ENCODE assay signal across 8 mouse cellular contexts in the genomic region with DNA sequence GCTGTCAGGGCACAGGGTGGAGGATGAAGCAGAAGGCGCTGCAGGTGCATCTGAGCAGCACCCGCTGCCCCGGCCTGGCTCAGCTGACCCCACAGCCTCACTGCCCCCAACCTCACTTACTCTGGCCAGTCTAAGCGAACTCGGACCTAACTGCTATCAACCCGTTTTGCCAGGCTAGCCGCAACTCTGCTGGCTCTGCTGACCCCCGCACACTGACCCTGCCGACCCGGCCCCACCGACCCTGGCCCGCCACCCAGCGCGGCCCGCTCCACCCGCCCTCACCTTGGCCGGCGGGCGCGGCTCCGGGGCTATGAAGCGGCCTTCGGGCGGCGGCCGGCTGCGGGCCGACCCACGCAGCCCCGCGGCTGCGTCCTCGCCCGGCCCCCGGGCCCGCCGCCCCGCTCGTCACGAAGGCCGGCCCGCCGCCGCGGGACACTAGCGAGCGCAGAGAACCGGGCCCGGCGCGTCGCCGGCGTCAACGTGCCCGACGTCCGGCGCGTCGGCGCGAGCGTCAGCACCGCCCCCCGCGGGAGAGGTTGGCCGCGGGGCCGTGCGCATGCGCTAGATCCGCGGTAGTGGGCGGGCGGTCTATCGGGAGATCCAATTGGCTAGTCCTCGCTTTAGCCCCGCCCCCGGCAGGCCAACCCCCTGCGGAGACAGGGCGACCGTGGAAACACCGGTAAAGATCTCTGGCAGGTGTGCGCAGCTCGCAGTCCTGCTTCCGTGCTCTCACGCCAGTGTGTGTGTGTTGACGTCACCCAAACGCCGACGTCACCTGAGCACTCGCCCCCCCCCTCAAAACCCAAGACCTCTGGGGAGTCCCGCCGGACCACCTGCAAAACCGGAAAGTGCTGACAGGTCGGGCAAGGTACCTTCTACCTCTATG. TPM values are rescaled to one million over a fixed set of nuclear protein-coding genes. Genes with fewer than 3 reads are reported as not detected.
A peak's percentile ranks its signal among the peaks of the same experiment; 100 is the strongest.
DNase-seq lines count a peak whose midpoint lies in the region; ATAC-seq and TF ChIP-seq lines count a peak whose summit lies in the region.

Gene Ppfia1, minus strand, starts transcription at position 493 of the 886 bp plus-strand sequence.

- H3K4me2 ChIP-seq in hindbrain, embryonic 13.5 days = peak within 1 kb of the TSS; percentile 85

- no peaks in the 10 kb centered on the region for H3K9me3 ChIP-seq in hindbrain, embryonic 13.5 days

- under 1% methylated on average over 88 of the region's 97 CpGs for WGBS in hindbrain, embryonic 13.5 days

- H3K4me3 ChIP-seq in hindbrain, embryonic 13.5 days = peak within 1 kb of the TSS; percentile 94

- ATAC-seq in Patski = peak; percentile 79
- peak; percentile 95 for ATAC-seq in hindbrain, embryonic 13.5 days (ENCODE audit: low FRiP score)

- H3K4me1 ChIP-seq in hindbrain, embryonic 13.5 days (replicated peaks) = peaks cover 35% of the 10 kb centered on the region

- H3K27ac ChIP-seq in hindbrain, embryonic 13.5 days = peak within 1 kb of the TSS; percentile 82

- no peak for TF ChIP-seq CTCF in Patski (IDR thresholded peaks at IDR 0.05)

- POLR2A ChIA-PET in Patski (lab: Charles Lee) = interaction anchor here (0.7 to 1.4 kb wide), 3 partner anchors 13 to 20 kb away, joined by 8 to 11 read pairs (median 9); no protein-coding TSS in a partner anchor

- peak; percentile 69 for DNase-seq in Patski (ENCODE audit: low read depth, low spot score)
- DNase-seq in cerebellum, postnatal 14 days = peak; percentile 100
- DNase-seq in frontal cortex, postnatal 14 days (ENCODE audit: low spot score in 2 of 2) = peak; percentile 95 to 98
- peak; percentile 96 to 97 for DNase-seq in layer of hippocampus, postnatal 25 days (ENCODE audit: extremely low spot score in 1 of 2, low spot score in 1 of 2)
- peak; percentile 97 for DNase-seq in lung, postnatal 25 days (ENCODE audit: low spot score)
- peak; percentile 98 for DNase-seq in retina, embryonic 14.5 days (ENCODE audit: low spot score)
- DNase-seq in thymus, postnatal 4 days = peak; percentile 100

- no peaks in the 10 kb centered on the region for H3K27me3 ChIP-seq in Patski
- peaks cover 17% of the 10 kb centered on the region for H3K27me3 ChIP-seq in hindbrain, embryonic 13.5 days

- peaks cover 28% of the 10 kb centered on the region for H3K36me3 ChIP-seq in hindbrain, embryonic 13.5 days

- in situ Hi-C loops in Patski (cut with MboI; ENCODE audit: low pct_unique_long_range_greater_than_20kb) = no loop called here

- CTCF ChIA-PET in Patski (lab: Charles Lee) = interaction anchor here (1.4 to 2.0 kb wide), 3 partner anchors 10 to 16 kb away, joined by 3 to 6 read pairs (median 6); no protein-coding TSS in a partner anchor

- peak within 1 kb of the TSS; percentile 97 for H3K9ac ChIP-seq in hindbrain, embryonic 13.5 days

RNA-seq across cellular contexts. Expression of gene Ppfia1, which starts in this region (rescaled TPM):
- polyA plus RNA-seq in Patski (2021) = 73.4 TPM
- polyA plus RNA-seq in hindbrain, embryonic 13.5 days (2015; fragmentation: Nextera tagmentation; extraction: Ambion mirVana) = 26.8 and 27.6 TPM in 2 replicates
- total RNA-seq in layer of hippocampus, postnatal 25 days (2021) = 10 to 100 TPM; 29.7 to 41.3 TPM

Comparison
In these comparisons a context has a peak if more than half of its experiments do, and no peak if none do; other contexts are left out.
1. Peak in every context shown above with its lines: DNase-seq, ATAC-seq, H3K4me3 ChIP-seq and H3K27ac ChIP-seq.